Mouse (Mus musculus) inflammation-experienced regulatory T-cells, adult 6 months (primary cell): ENCODE results near the gene Metap1. TPM values are rescaled to one million over a fixed set of nuclear protein-coding genes. Genes with fewer than 3 reads are reported as not detected.
A peak's percentile ranks its signal among the peaks of the same experiment; 100 is the strongest.

Experiments
- ATAC-seq: one replicate; pipeline ENCODE4 v1.8.0; 2017
- polyA plus RNA-seq, 3 experiments: library from polyadenylated mRNA; unstranded; fragments of 100-300 nt; shearing (Covaris generic); gene quantifications; one replicate each; pipeline ENCODE4 v1.2.1; 2017

Gene Metap1
- polyA plus RNA-seq, 3 experiments from 2014 or later: 30.5 to 37.9 (median 35.2) TPM

DNA sequence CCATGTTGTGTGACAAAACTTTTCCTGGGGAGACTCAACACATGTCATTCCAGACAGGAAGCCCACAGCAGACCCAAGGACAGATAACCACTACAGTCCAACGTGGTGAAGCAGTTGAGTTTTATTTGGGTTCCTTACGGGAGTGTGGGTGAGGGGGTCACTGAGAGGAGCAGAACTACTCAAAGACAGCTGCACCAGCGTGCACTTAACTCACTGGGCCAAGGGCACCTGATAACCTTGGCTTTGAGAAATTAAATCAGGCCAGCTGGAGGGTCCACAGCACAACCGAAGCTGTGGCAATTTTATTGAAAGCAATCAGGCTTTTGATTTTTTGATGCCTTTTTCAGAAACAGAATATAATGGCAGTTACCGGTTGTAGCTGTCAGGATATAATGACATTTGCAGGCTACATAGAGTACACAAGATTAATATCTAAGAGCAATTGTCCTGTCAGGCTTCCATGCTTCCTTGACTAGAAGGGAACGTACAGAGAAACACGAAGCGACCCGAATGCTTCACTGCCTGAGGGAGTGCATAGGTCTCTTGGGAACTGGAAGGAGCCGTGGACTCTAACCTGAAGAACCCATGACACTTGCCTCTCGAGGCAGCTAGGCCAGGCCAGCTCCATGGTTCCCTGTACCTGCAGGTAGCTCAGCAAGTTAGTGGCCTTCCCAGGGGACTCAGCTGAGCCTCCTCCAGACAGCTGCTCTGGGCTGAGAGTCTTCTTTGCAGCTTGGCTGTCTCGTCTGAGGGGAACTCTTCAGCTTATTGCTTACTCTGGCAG is 41.0 kb downstream of the Metap1 start:
- no peak for ATAC-seq

DNA sequence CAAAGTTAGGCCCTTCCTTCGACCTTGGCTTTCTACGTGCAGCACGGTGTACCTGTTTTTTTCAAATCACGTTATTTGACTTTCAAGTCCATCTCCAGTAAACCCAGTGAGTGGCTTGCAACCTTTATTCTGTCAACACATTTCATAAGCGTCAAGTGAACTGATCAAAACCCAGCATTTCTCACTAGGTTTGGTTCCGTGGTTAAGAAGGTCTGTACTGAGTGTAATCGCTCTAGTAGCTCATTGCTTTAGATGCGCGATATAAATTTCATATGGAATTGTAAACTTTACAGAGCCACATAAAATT is 45.9 kb downstream of the Metap1 start:
- no peak for ATAC-seq

DNA sequence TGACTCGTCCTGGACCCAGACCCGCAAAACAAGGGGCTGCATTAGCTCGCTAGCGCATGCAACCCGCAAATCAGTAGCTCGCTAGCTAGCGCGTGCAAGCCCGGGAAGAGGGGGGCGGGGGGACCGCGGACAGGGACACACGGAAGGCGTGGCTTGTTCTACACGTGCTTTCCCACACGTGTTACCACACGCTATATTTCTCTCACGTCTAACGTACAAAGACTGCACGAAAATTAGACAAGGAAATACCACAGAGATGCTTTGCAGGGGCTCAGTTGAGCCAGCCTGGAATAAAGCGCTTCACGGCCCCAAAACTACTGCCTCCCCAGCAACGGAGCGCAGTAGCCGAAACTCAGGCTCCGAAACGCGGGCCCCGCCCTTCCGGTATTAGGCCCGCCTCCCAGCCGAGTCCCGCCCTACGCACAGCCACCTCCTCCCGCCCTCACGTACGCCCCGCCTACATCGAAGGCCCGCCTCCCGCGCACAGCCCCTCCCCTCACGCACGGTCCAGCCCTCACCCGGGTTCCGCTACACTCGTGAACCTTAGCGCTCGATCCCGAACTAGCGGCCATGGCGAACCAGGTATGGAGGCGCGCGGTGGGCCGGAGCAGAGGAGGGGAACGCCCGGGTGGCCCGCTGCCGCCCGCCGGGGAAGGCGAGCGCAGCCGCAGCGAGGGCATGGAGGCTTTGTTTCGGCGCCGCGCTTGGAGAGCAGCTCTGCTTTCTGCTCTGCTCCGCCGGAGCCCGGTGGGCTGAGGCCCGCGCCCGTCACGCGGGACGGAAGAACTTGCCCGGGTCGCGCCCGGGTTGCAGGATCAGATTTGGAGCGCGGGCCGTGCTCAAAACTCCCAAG is 46.5 kb downstream of the Metap1 start, which contains the start of gene Adh5:
Gene Adh5, plus strand, starts transcription at position 482 of the 853 bp plus-strand sequence.
- ATAC-seq: peak; percentile 94

DNA sequence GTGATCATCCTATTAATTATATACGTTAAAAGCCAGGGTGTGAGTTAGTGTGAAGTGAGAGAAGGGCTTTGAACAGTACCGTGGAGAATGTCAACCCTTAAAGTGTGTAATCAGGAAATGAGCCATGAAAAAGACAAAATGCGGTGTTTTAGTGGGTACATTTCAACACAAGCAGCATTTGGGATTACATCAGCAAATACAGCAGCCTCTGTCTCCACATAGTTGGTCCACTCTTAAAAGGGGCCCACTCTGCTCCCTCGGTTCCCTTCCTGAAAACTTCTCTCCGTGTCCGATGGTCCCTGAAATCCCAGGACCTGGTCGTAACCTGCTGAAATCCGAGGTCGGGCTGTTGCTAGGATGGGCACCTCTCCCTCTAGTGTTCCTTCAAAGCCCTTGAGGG is 47.1 kb downstream of the Metap1 start:
- ATAC-seq: no peak

DNA sequence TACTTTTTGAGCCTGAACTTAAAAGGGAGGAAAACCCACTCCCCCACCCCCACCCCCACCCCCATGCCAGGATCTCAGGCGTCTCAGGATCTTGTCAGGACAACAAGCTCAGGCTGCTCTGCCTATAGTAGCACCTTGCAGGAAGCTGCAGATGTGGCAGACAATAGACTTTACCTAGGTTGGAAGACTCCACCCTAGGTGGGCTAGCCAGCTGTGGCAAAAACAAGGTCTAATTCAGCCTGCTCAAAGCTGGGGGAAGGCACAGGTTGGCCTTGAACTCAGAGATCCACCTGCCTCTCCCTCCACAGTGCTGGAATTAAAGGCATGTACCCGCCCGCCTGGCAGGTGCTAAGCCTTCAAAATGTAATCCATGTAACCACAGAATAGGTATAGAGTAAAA is 50.6 kb downstream of the Metap1 start:
- no peak for ATAC-seq

DNA sequence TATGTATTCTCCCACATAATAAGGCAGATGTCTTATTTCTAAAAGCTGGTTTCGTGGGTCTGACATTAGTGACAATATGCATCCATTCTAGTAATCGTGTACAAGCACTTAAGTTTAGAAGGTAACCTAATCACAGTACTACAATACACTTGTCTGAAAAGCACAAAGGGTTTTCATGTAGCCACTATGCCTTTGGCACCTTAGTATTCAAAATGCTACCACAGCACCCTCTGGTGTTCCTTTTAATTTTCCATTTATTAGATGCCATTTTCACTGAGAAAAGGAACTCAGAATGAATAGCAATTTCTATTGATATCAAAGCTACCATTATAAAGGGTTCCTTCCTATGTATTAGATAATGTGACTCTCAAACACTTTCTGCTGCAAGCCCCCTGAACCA is 57.5 kb downstream of the Metap1 start:
- peak; percentile 77 for ATAC-seq

DNA sequence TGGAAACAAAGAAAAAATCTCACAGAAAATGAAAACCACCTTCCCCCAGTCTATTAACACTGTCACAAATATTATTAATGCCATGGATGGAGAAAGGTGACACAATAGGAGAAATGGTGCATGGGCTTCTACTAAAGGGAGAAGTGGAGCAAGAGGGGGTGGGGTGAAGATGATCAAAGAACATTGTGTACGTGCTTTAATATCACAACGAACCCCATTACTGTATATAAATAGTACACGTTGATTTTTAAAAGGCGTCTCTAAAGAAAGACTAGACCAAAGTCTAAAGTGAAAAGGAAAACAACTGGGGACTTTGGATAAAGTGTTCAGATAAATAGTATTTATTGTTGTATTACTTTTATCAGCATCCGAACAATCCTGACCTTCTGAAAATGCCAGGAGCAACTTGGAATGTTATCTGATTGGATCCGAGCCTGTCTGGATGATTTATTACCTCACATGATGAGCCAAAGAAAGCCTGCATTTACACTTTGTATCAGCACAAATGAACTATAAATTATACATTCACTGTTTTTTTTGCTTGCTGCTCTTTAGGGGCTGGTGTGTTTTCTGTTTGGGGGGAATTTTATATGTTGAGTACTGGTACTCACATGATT is 58.8 kb downstream of the Metap1 start:
- ATAC-seq: no peak

DNA sequence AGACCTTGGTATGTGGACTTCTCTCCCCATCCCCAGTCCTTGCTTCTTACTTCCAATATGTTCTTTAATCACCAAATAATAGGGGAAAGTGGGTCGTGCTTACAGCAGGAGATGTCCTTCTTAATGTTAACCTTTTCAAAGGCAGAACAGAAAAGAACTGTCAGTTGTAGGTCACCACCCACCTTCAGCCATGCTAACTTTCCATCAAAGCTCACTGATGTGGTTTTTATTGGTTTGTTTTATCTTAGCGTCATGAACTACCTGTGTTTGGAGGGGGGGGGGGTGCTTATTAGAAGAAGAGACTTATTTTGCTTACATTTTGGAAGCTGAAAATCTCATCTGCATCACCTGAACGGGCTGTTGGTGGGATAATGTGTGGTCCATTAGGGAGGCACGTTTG is 65.1 kb downstream of the Metap1 start:
- ATAC-seq: peak; percentile 51

DNA sequence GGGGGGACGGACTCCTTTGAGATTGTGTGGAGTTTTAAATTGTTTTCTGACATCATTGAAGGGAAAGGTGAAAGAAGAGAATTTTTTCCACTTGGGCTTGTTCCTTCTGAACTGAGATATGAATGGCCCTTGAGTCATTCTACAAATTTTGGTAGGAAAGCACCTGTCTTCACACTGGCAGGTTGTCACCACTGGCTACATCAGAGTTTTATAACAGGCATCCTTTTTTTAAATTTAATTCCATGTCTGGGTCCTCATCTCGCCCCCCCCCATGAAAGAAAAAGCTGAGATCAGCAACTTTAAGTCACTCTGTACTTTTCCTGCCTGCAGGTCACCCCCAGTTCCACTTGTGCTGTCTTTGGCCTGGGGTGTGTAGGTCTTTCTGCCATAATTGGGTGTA is 65.7 kb downstream of the Metap1 start:
- ATAC-seq: peak; percentile 26

DNA sequence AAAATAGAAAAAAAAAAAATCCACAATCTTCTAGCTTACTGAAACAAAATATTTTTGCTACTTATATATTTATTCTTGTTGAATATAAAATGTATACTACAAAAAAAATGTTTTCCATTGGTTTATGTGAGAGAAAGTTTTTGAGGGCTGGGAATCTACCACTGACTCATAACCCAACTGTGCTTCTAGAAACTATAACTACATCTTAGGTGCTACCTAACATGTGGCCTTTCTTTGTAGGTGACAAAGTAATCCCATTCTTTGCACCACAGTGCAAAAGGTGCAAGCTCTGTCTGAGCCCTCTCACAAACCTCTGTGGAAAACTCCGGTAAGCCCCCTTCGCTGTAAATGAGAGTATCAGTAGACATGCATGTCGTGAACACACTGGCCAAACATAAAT is 68.9 kb downstream of the Metap1 start:
- ATAC-seq: peak; percentile 36

DNA sequence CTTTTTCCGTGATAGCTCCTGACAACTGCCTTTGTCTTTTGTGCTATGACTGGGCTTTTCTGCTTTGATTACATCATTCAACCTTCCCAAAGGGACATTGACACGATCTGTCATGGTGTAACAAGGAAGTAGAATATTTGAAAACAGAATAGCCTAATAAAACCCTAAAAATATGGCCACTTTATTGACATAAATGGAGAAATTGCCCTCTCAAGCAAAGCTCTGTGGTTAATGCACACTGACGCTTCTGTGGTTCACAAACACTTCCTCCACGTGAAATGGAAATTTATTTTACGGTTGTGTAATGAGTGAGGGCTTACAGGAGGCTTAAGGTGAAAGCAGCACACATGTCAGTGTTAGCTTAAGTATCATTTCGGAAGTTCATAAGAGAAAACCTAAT is 69.9 kb downstream of the Metap1 start:
- ATAC-seq: peak; percentile 81

DNA sequence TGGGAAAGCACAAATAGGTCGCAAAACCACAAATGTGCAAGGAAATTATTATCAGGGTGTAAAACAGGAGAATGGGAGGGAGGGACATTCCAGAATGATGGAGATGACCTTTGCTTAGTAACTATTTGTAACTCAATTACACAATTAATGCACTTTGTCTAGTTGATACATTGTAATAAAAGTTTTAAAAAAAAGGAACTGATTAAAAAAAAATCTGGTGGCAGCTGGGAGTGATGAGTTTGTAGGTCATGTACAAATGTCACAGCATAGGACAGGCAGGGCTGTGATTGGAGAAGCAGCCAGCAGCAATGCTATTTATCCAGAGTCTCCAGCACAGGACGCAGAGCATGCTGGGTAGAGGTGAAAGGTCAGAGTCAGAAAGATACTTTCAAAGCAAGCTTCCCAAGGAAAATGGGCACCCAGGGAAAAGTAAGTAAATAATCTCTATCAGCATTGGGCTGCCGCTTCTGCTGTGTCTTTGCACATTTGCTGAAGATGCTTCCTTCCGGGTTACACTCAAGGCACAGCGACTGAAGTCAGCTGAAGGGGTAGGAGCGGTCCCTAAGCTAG is 74.1 kb downstream of the Metap1 start, which contains the start of gene Adh4:
Gene Adh4, plus strand, starts transcription at position 346 of the 570 bp plus-strand sequence.
- no peak for ATAC-seq

DNA sequence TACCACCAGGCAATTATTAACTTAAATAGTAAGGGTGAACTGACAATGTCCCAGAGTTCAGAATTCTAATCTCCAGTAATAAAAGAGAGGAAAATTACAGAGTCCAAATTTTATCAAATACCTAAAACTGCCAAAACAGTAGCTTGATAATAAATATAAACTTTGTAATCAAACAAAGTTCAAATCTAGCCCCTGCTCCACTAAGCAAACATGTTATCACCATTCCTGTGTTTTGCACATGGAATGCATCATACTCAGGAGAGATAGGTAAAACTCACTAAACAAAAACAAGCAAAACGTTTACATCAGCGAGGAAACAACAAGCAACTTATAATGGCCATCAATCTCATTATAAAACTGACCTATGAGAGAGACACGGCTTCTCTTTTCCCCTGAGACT is 79.1 kb downstream of the Metap1 start:
- ATAC-seq: no peak

DNA sequence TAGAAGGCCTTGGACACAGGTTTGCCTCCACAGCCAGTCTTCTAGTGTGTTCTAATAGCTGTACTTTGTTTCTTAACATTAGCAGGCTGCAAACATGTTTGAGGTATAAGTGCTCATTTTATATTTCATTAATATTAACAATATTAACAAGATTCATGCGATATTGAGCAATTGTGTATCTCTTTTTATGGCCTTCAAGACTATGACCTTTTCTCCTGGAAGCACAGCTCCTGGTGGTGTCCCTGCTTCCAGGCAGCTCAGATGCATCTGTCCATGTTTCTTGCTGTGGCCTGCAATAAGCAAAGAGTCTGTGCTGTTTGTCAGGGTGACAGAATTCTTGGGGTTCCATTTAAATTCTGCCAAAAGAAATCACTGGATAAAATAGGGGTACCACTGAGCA is 79.7 kb downstream of the Metap1 start:
- no peak for ATAC-seq

Other genes with a start within 250 kb of the Metap1 start
- 1 to 10 TPM in 2 of 3 experiments, not detected in 1; 1.9 to 3.3 TPM for gene Adh1, start 228.5 kb downstream of the Metap1 start, polyA plus RNA-seq
- not detected for gene Adh6a, start 176.2 kb downstream of the Metap1 start, polyA plus RNA-seq
- gene Adh6b, start 147.7 kb downstream of the Metap1 start, polyA plus RNA-seq: not detected
- gene Adh4, start 74.0 kb downstream of the Metap1 start, polyA plus RNA-seq: under 1 TPM in 1 of 3 experiments, not detected in 2; 0.34 TPM
- gene Adh5, start 46.4 kb downstream of the Metap1 start, polyA plus RNA-seq: 100 to 1,000 TPM; 113 to 118 (median 116) TPM
- gene Eif4e, start 36.7 kb upstream of the Metap1 start, polyA plus RNA-seq: 100 to 1,000 TPM; 233 to 405 (median 322) TPM